Mouse (Mus musculus): Measurements from ENCODE around the gene Ccdc120.

Ccdc120 gene

GRCm38 (mm10) chrX:7750432-7751116 lies at the start of gene Ccdc120:
Gene Ccdc120 (minus strand): TSS chrX:7750905.
- peak; percentile 70 for DNase-seq

- DNase-seq: peak; percentile 16
Measured at GRCm38 (mm10) chrX:7797327-7797726, 46.6 kb upstream of the Ccdc120 start.

- peak; percentile 27 for DNase-seq
Measured at GRCm38 (mm10) chrX:7795016-7795415, 44.3 kb upstream of the Ccdc120 start.

- no peak for DNase-seq
Measured at GRCm38 (mm10) chrX:7793361-7793760, 42.7 kb upstream of the Ccdc120 start.

GRCm38 (mm10) chrX:7790309-7790708 lies 39.6 kb upstream of the Ccdc120 start:
- DNase-seq: no peak

- peak; percentile 71 for DNase-seq
Measured at GRCm38 (mm10) chrX:7789542-7790136, 38.9 kb upstream of the Ccdc120 start, which contains the start of gene Gripap1. Gene Gripap1 (plus strand): TSS chrX:7789765.

GRCm38 (mm10) chrX:7782603-7783092 lies 31.9 kb upstream of the Ccdc120 start:
- DNase-seq: no peak

- DNase-seq: no peak
Measured at GRCm38 (mm10) chrX:7779294-7779693, 28.6 kb upstream of the Ccdc120 start.

GRCm38 (mm10) chrX:7778450-7779244 lies 27.9 kb upstream of the Ccdc120 start:
- no peak for DNase-seq

GRCm38 (mm10) chrX:7776329-7777082 lies 25.8 kb upstream of the Ccdc120 start:
- DNase-seq: peak; percentile 58

- no peak for DNase-seq
Measured at GRCm38 (mm10) chrX:7775501-7776205, 24.9 kb upstream of the Ccdc120 start.

- no peak for DNase-seq
Measured at GRCm38 (mm10) chrX:7772766-7773165, 22.1 kb upstream of the Ccdc120 start.

GRCm38 (mm10) chrX:7769302-7770017 lies 18.8 kb upstream of the Ccdc120 start:
- no peak for DNase-seq

GRCm38 (mm10) chrX:7765764-7766163 lies 15.1 kb upstream of the Ccdc120 start:
- peak; percentile 35 for DNase-seq

GRCm38 (mm10) chrX:7765281-7765670 lies 14.6 kb upstream of the Ccdc120 start:
- DNase-seq: no peak

GRCm38 (mm10) chrX:7764657-7765280 lies 14.1 kb upstream of the Ccdc120 start:
- no peak for DNase-seq

- DNase-seq: peak; percentile 30
Measured at GRCm38 (mm10) chrX:7763631-7764393, 13.1 kb upstream of the Ccdc120 start.

GRCm38 (mm10) chrX:7762921-7763197 lies 12.2 kb upstream of the Ccdc120 start:
- DNase-seq: no peak

- peak; percentile 89 for DNase-seq
Measured at GRCm38 (mm10) chrX:7762137-7762920, 11.6 kb upstream of the Ccdc120 start, which contains the start of gene Tfe3. Gene Tfe3 (plus strand): TSS chrX:7762560.
